Mouse (Mus musculus): Measurements from ENCODE around the gene Cmtm8. TPM values are rescaled to one million over a fixed set of nuclear protein-coding genes. Genes with fewer than 3 reads are reported as not detected.
A peak's percentile ranks its signal among the peaks of the same experiment; 100 is the strongest.

Gene Cmtm8
- polyA plus RNA-seq, 1 experiment, result 1.7 TPM

GRCm38 (mm10) chr9:114827242-114827852 lies 16.6 kb downstream of the Cmtm8 start:
- no peak overlapping the region for H3K4me3 ChIP-seq (ENCODE audit: insufficient read depth, low read length)
- H3K4me1 ChIP-seq (ENCODE audit: control insufficient read depth, insufficient read depth, low read length), result no peaks in the 10 kb centered on the region
- H3K27ac ChIP-seq (ENCODE audit: insufficient read depth, low read depth, low read length), result no peak overlapping the region
- TF ChIP-seq POLR2A (IDR thresholded peaks at IDR 0.05; ENCODE audit: borderline replicate concordance, low read depth, low read length) (no peak), CTCF (IDR thresholded peaks at IDR 0.05; ENCODE audit: low read depth, low read length) (no peak)

- Histone ChIP-seq H3K27ac (ENCODE audit: insufficient read depth, low read depth, low read length) (no peak overlapping the region), H3K4me1 (ENCODE audit: control insufficient read depth, insufficient read depth, low read length) (no peaks in the 10 kb centered on the region), H3K4me3 (ENCODE audit: insufficient read depth, low read length) (no peak overlapping the region)
- TF ChIP-seq CTCF (IDR thresholded peaks at IDR 0.05; ENCODE audit: low read depth, low read length) (no peak), POLR2A (IDR thresholded peaks at IDR 0.05; ENCODE audit: borderline replicate concordance, low read depth, low read length) (no peak)
These were observed 19.8 kb downstream of the Cmtm8 start for GRCm38 (mm10) chr9:114824166-114824565.

GRCm38 (mm10) chr9:114821548-114822289 lies 22.2 kb downstream of the Cmtm8 start:
- Histone ChIP-seq H3K27ac (ENCODE audit: insufficient read depth, low read depth, low read length) (no peak overlapping the region), H3K4me3 (ENCODE audit: insufficient read depth, low read length) (no peak overlapping the region), H3K4me1 (ENCODE audit: control insufficient read depth, insufficient read depth, low read length) (peaks cover 2% of the 10 kb centered on the region)
- no peak for TF ChIP-seq CTCF (IDR thresholded peaks at IDR 0.05; ENCODE audit: low read depth, low read length)
- TF ChIP-seq POLR2A (IDR thresholded peaks at IDR 0.05; ENCODE audit: borderline replicate concordance, low read depth, low read length), result no peak

- Histone ChIP-seq H3K4me1 (ENCODE audit: control insufficient read depth, insufficient read depth, low read length) (peaks cover 2% of the 10 kb centered on the region), H3K27ac (ENCODE audit: insufficient read depth, low read depth, low read length) (no peak overlapping the region), H3K4me3 (ENCODE audit: insufficient read depth, low read length) (no peak overlapping the region)
- TF ChIP-seq CTCF (IDR thresholded peaks at IDR 0.05; ENCODE audit: low read depth, low read length), result no peak
These were observed 25.0 kb downstream of the Cmtm8 start for GRCm38 (mm10) chr9:114818918-114819317.

GRCm38 (mm10) chr9:114817012-114817411 lies 26.9 kb downstream of the Cmtm8 start:
- Histone ChIP-seq H3K27ac (ENCODE audit: insufficient read depth, low read depth, low read length) (no peak overlapping the region), H3K4me3 (ENCODE audit: insufficient read depth, low read length) (no peak overlapping the region), H3K4me1 (ENCODE audit: control insufficient read depth, insufficient read depth, low read length) (peaks cover 13% of the 10 kb centered on the region)
- TF ChIP-seq CTCF (IDR thresholded peaks at IDR 0.05; ENCODE audit: low read depth, low read length), result no peak
- no peak for TF ChIP-seq POLR2A (IDR thresholded peaks at IDR 0.05; ENCODE audit: borderline replicate concordance, low read depth, low read length)

GRCm38 (mm10) chr9:114816121-114816520 lies 27.8 kb downstream of the Cmtm8 start:
- Histone ChIP-seq H3K4me1 (ENCODE audit: control insufficient read depth, insufficient read depth, low read length) (peaks cover 21% of the 10 kb centered on the region), H3K27ac (ENCODE audit: insufficient read depth, low read depth, low read length) (no peak overlapping the region), H3K4me3 (ENCODE audit: insufficient read depth, low read length) (no peak overlapping the region)
- no peak for TF ChIP-seq POLR2A (IDR thresholded peaks at IDR 0.05; ENCODE audit: borderline replicate concordance, low read depth, low read length)
- TF ChIP-seq CTCF (IDR thresholded peaks at IDR 0.05; ENCODE audit: low read depth, low read length), result no peak

GRCm38 (mm10) chr9:114815315-114815714 lies 28.6 kb downstream of the Cmtm8 start:
- Histone ChIP-seq H3K4me3 (ENCODE audit: insufficient read depth, low read length) (no peak overlapping the region), H3K27ac (ENCODE audit: insufficient read depth, low read depth, low read length) (no peak overlapping the region), H3K4me1 (ENCODE audit: control insufficient read depth, insufficient read depth, low read length) (peaks cover 25% of the 10 kb centered on the region)
- peak; percentile 29; the same call in 1 of the 2 replicates for TF ChIP-seq CTCF (IDR thresholded peaks at IDR 0.05; ENCODE audit: low read depth, low read length)
- no peak for TF ChIP-seq POLR2A (IDR thresholded peaks at IDR 0.05; ENCODE audit: borderline replicate concordance, low read depth, low read length)

GRCm38 (mm10) chr9:114812001-114812400 lies 32.0 kb downstream of the Cmtm8 start:
- Histone ChIP-seq H3K4me3 (ENCODE audit: insufficient read depth, low read length) (no peak overlapping the region), H3K27ac (ENCODE audit: insufficient read depth, low read depth, low read length) (0 out of 2 replicates have a peak overlapping the region, but pooled peaks have one; percentile 15), H3K4me1 (ENCODE audit: control insufficient read depth, insufficient read depth, low read length) (peaks cover 24% of the 10 kb centered on the region)
- no peak for TF ChIP-seq POLR2A (IDR thresholded peaks at IDR 0.05; ENCODE audit: borderline replicate concordance, low read depth, low read length)
- TF ChIP-seq CTCF (IDR thresholded peaks at IDR 0.05; ENCODE audit: low read depth, low read length), result no peak

GRCm38 (mm10) chr9:114810837-114811236 lies 33.1 kb downstream of the Cmtm8 start:
- no peak overlapping the region for H3K4me3 ChIP-seq (ENCODE audit: insufficient read depth, low read length)
- no peak for TF ChIP-seq CTCF (IDR thresholded peaks at IDR 0.05; ENCODE audit: low read depth, low read length)
- TF ChIP-seq POLR2A (IDR thresholded peaks at IDR 0.05; ENCODE audit: borderline replicate concordance, low read depth, low read length), result no peak
- peaks cover 31% of the 10 kb centered on the region for H3K4me1 ChIP-seq (ENCODE audit: control insufficient read depth, insufficient read depth, low read length)
- H3K27ac ChIP-seq (ENCODE audit: insufficient read depth, low read depth, low read length), result no peak overlapping the region

GRCm38 (mm10) chr9:114808671-114809070 lies 35.3 kb downstream of the Cmtm8 start:
- Histone ChIP-seq H3K4me3 (ENCODE audit: insufficient read depth, low read length) (no peak overlapping the region), H3K27ac (ENCODE audit: insufficient read depth, low read depth, low read length) (no peak overlapping the region), H3K4me1 (ENCODE audit: control insufficient read depth, insufficient read depth, low read length) (peaks cover 38% of the 10 kb centered on the region)
- TF ChIP-seq POLR2A (IDR thresholded peaks at IDR 0.05; ENCODE audit: borderline replicate concordance, low read depth, low read length), result no peak
- TF ChIP-seq CTCF (IDR thresholded peaks at IDR 0.05; ENCODE audit: low read depth, low read length), result no peak

Measured in bone marrow macrophage, adult 2 months (primary cell).